Mouse (Mus musculus) gastrocnemius, postnatal 10 days (tissue): ENCODE data around the gene Hamp. TPM values are rescaled to one million over a fixed set of nuclear protein-coding genes. Genes with fewer than 3 reads are reported as not detected.

Source experiments
- DNase-seq: peaks from one replicate; pipeline ENCODE4 v3.0.0; 2021; ENCODE audit warnings: mixed read lengths
- total RNA-seq, 2 experiments: library from RNA; stranded (reverse); gene quantifications; 2 replicates each; pipeline ENCODE4 v1.2.3; 2021

Hamp gene
- total RNA-seq, 2 experiments from 2014 or later = not detected

GRCm38 (mm10) chr7:30908277-30908991 lies 35.4 kb downstream of the Hamp start:
- no peak for DNase-seq

- DNase-seq = no peak
Observed at GRCm38 (mm10) chr7:30904042-30904441, 39.8 kb downstream of the Hamp start.

DNA sequence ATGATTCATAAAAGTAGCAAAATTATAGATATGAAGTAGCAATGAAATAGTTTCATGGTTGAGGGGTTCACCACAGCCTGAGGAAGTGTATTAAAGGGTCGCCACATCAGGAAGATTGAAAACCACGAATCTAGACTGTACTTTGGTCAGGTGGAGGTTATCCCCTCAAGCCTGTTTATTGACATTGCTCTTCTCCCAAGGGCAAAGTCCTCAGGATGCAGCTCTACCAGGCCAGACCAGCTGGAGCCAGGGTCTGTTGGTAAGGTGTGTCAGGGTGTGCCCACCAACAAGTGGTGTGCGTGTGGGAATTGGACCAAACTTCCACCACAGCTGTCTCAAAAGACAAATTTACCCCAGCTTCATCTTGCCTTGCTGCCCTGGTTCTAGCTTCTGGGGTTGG lies 48.6 kb downstream of the Hamp start:
- DNase-seq = no peak

- DNase-seq = no peak
Observed at GRCm38 (mm10) chr7:30892515-30892914, 51.3 kb downstream of the Hamp start.

Other genes starting within 250 kb of the Hamp start
- gene 2200002J24Rik, start 245.1 kb downstream of the Hamp start, total RNA-seq = not detected
- gene Atp4a, start 231.8 kb downstream of the Hamp start, total RNA-seq = not detected
- 100 to 1,000 TPM; 166 to 178 TPM for gene Tmem147, start 214.5 kb downstream of the Hamp start, total RNA-seq
- gene Gapdhs, start 200.4 kb downstream of the Hamp start, total RNA-seq = not detected
- 1 to 10 TPM; 3.5 to 5.8 TPM for gene Sbsn, start 192.6 kb downstream of the Hamp start, total RNA-seq
- under 1 TPM in 1 of 2 experiments, not detected in 1; 0.33 TPM for gene Dmkn, start 180.3 kb downstream of the Hamp start, total RNA-seq
- gene Krtdap, start 156.1 kb downstream of the Hamp start, total RNA-seq = 1 to 10 TPM; 3.4 to 6.0 TPM
- gene Ffar2, start 120.3 kb downstream of the Hamp start, total RNA-seq = 1 to 10 TPM in 1 of 2 experiments, under 1 TPM in 1; 0.56 to 1.2 TPM
- not detected for gene Ffar3, start 87.9 kb downstream of the Hamp start, total RNA-seq
- gene Ffar1, start 82.5 kb downstream of the Hamp start, total RNA-seq = not detected
- 1 to 10 TPM in 1 of 2 experiments, not detected in 1; 2.3 TPM for gene Cd22, start 63.7 kb downstream of the Hamp start, total RNA-seq
- gene Mag, start 29.2 kb downstream of the Hamp start, total RNA-seq = 10 to 100 TPM in 1 of 2 experiments, 1 to 10 TPM in 1; 8.4 to 10.4 TPM
- gene Hamp2, start 19.4 kb downstream of the Hamp start, total RNA-seq = not detected
- 10 to 100 TPM; 76.7 to 78.9 TPM for gene Usf2, start 12.8 kb upstream of the Hamp start, total RNA-seq
- gene Lsr, start 29.4 kb upstream of the Hamp start, total RNA-seq = under 1 TPM; 0.49 to 0.72 TPM
- under 1 TPM in 1 of 2 experiments, not detected in 1; 0.18 TPM for gene Fam187b, start 29.8 kb upstream of the Hamp start, total RNA-seq
- 10 to 100 TPM; 10.1 to 21.5 TPM for gene Fxyd5, start 98.4 kb upstream of the Hamp start, total RNA-seq
- 1 to 10 TPM; 2.4 to 2.6 TPM for gene Fxyd7, start 107.4 kb upstream of the Hamp start, total RNA-seq
- gene Fxyd1, start 113.2 kb upstream of the Hamp start, total RNA-seq = 1,000 to 10,000 TPM; 1,112 to 1,150 TPM
- 1 to 10 TPM; 8.4 to 9.9 TPM for gene Lgi4, start 115.3 kb upstream of the Hamp start, total RNA-seq
- gene Fxyd3, start 132.7 kb upstream of the Hamp start, total RNA-seq = 1 to 10 TPM; 2.9 TPM
- 1 to 10 TPM; 6.8 to 7.8 TPM for gene Hpn, start 171.3 kb upstream of the Hamp start, total RNA-seq
- 100 to 1,000 TPM; 303 to 352 TPM for gene Scn1b, start 183.0 kb upstream of the Hamp start, total RNA-seq
- 10 to 100 TPM; 35.0 to 35.8 TPM for gene Gramd1a, start 211.9 kb upstream of the Hamp start, total RNA-seq